Mouse (Mus musculus) midbrain, embryonic 16.5 days (tissue): ENCODE data around the gene Gfy. TPM values are rescaled to one million over a fixed set of nuclear protein-coding genes. Genes with fewer than 3 reads are reported as not detected.

Experiments
- ATAC-seq: fragments of 200-750 bp; cut with Nextera tagmentation; 2 replicates; pipeline ENCODE4 v1.8.0; 2017; ENCODE audit warnings: moderate TSS enrichment
- H3K27ac ChIP-seq: fragments of 300-500 bp; sonication (generic); 2 replicates; pipeline ENCODE4 v1.5.1; 2014; ENCODE audit warnings: mild to moderate bottlenecking, low read length, mixed read lengths
- H3K27me3 ChIP-seq: fragments of 300-500 bp; sonication (generic); 2 replicates; pipeline ENCODE4 v1.6.1; 2014; ENCODE audit warnings: low read depth, low read length, mixed read lengths; ENCODE audit not compliant: control insufficient read depth, insufficient read depth
- H3K36me3 ChIP-seq: fragments of 300-500 bp; sonication (generic); 2 replicates; pipeline ENCODE4 v1.6.1; 2014; ENCODE audit warnings: mild to moderate bottlenecking, low read length, moderate library complexity, mixed read lengths; ENCODE audit not compliant: control insufficient read depth, insufficient read depth
- H3K4me1 ChIP-seq: fragments of 300-500 bp; sonication (generic); 2 replicates; pipeline ENCODE4 v1.6.1; 2014; ENCODE audit warnings: mild to moderate bottlenecking, low read length, mixed read lengths; ENCODE audit not compliant: control insufficient read depth, insufficient read depth
- H3K4me2 ChIP-seq: fragments of 300-500 bp; sonication (generic); 2 replicates; pipeline ENCODE4 v1.6.1; 2014; ENCODE audit warnings: mild to moderate bottlenecking, low read length, mixed read lengths
- H3K4me3 ChIP-seq: fragments of 300-500 bp; sonication (generic); 2 replicates; pipeline ENCODE4 v1.5.1; 2014; ENCODE audit warnings: low read depth, mild to moderate bottlenecking, low read length, moderate library complexity, mixed read lengths
- H3K9ac ChIP-seq: fragments of 300-500 bp; sonication (generic); 2 replicates; pipeline ENCODE4 v1.6.1; 2014; ENCODE audit warnings: low read depth, low read length, mixed read lengths
- H3K9me3 ChIP-seq: fragments of 300-500 bp; sonication (generic); replicated peaks from 2 replicates; pipeline ENCODE4 v1.6.1; 2014; ENCODE audit warnings: mild to moderate bottlenecking, low read length, mixed read lengths; ENCODE audit not compliant: control insufficient read depth, poor library complexity, severe bottlenecking
- WGBS: fragments of 180-500 bp; shearing (Covaris S2); extraction: QIAGEN DNeasy Blood & Tissue Kit; methylation state at CpG from one replicate; pipeline ENCODE4 v1.1.7; 2014; 5-methylcytosine and 5-hydroxymethylcytosine counted together
- polyA plus RNA-seq: library from polyadenylated mRNA; unstranded; fragments of >200 nt; fragmentation: Nextera tagmentation; extraction: Ambion mirVana; gene quantifications from 2 replicates; pipeline ENCODE4 v1.2.1, GENCODE M21; 2015

Gene Gfy
- polyA plus RNA-seq, 1 experiment from 2014 or later = not detected

DNA sequence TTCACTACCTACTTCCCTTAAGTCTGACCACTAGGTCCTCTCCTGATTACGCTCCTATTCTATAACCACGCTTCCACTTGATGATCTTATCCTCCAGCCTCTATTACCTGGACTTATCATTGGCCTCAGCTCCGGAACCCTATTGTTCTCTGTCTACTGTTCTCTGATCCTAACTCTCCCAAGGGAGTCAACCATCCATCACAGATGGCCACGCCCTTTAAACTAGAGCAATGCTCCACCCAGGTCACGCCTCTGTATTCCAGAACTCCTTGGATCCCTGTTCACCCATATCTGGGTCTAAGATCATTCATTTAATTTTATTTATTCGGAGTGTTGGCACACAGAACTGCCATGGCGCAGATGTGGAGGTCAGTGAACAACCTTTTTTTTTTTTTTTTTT lies 33.0 kb upstream of the Gfy start:
- Histone ChIP-seq H3K4me3 (no peak overlapping the region), H3K4me2 (no peak overlapping the region), H3K27me3 (peaks cover 21% of the 10 kb centered on the region), H3K27ac (no peak overlapping the region), H3K36me3 (no peaks in the 10 kb centered on the region), H3K4me1 (peaks cover 14% of the 10 kb centered on the region), H3K9me3 (no peaks in the 10 kb centered on the region), H3K9ac (no peak overlapping the region)
- no peak for ATAC-seq
- WGBS = 76% methylated on average over 7 of the region's 7 CpGs

DNA sequence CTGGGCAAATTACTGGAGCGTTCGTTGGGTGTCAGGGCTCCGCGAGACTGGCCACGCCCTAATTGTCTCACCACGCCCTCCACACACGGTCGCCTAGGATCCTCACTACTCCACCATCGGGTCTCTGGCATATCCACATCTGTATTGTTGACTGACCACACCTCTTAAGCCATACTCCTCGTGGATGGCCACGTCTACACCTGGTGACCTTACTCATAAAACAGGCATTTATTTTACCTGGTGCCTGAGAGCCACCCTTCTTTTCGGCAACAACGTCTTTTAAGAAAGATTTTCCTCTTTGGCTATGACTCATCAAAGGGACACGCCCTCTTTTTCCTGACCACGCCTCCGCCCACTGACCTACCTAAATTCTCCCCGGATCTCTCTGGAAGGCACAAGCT lies 32.5 kb upstream of the Gfy start, which contains the start of gene Dkkl1:
Dkkl1 (minus strand) TSS at position 297 of the 401 bp plus-strand sequence.
- no peaks in the 10 kb centered on the region for H3K36me3 ChIP-seq
- peak within 1 kb of the TSS; percentile 32 for H3K4me2 ChIP-seq
- no peak within 1 kb of the TSS for H3K27ac ChIP-seq
- H3K27me3 ChIP-seq = peaks cover 21% of the 10 kb centered on the region
- ATAC-seq = no peak
- peaks cover 14% of the 10 kb centered on the region for H3K4me1 ChIP-seq
- peak within 1 kb of the TSS; percentile 20 for H3K4me3 ChIP-seq
- H3K9me3 ChIP-seq = no peaks in the 10 kb centered on the region
- 6% methylated on average over 17 of the region's 17 CpGs for WGBS
- H3K9ac ChIP-seq = no peak within 1 kb of the TSS

DNA sequence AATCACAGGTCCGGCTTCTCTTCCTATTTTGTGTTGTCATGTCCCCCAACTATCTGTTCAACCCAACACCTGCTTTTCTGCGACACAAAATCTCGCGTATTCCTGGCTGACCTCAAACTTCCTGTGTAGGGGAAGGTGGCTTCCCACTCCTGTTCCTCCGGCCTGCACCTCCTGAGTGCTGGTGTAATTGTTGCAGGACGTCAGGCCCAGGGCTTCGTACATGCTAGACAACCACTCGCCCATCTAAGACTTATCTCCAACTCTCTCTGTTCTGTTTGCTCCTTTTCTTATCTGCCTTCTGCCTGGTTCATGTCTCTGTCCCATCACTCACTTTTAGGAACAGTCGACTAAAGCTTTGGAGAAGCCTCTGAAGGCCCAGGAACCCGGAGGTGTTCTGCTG lies 31.7 kb upstream of the Gfy start:
- Histone ChIP-seq H3K4me1 (peaks cover 6% of the 10 kb centered on the region), H3K4me3 (no peak overlapping the region), H3K27me3 (peaks cover 21% of the 10 kb centered on the region), H3K9me3 (no peaks in the 10 kb centered on the region), H3K27ac (no peak overlapping the region), H3K36me3 (no peaks in the 10 kb centered on the region), H3K9ac (no peak overlapping the region), H3K4me2 (no peak overlapping the region; the same call in 1 of the 2 replicates)
- ATAC-seq = no peak
- 83% methylated on average over 10 of the region's 10 CpGs for WGBS

DNA sequence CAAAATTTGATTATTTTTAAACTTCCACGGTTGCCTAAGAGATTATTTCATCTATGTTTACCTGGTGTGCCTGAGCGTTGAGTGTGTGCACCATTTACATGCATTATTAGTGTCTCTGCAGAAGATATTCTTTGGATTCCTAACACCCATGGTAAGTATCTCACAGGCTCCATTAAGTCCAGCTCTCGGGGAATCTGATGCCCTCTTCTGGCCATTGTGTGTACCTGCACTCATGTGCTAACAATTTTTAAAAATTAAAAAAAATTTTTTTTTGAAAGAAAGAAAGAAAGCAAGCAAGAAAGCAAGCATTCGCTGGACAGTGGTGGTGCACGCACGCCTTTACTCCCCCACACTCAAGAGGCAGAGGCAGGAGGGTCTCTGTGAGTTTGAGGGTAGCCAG lies 28.9 kb upstream of the Gfy start:
- Histone ChIP-seq H3K4me2 (no peak overlapping the region), H3K36me3 (no peaks in the 10 kb centered on the region), H3K27ac (no peak overlapping the region), H3K4me3 (no peak overlapping the region), H3K9me3 (no peaks in the 10 kb centered on the region), H3K4me1 (no peaks in the 10 kb centered on the region), H3K9ac (no peak overlapping the region), H3K27me3 (peaks cover 21% of the 10 kb centered on the region)
- WGBS = 82% methylated on average over 6 of the region's 6 CpGs
- no peak for ATAC-seq

DNA sequence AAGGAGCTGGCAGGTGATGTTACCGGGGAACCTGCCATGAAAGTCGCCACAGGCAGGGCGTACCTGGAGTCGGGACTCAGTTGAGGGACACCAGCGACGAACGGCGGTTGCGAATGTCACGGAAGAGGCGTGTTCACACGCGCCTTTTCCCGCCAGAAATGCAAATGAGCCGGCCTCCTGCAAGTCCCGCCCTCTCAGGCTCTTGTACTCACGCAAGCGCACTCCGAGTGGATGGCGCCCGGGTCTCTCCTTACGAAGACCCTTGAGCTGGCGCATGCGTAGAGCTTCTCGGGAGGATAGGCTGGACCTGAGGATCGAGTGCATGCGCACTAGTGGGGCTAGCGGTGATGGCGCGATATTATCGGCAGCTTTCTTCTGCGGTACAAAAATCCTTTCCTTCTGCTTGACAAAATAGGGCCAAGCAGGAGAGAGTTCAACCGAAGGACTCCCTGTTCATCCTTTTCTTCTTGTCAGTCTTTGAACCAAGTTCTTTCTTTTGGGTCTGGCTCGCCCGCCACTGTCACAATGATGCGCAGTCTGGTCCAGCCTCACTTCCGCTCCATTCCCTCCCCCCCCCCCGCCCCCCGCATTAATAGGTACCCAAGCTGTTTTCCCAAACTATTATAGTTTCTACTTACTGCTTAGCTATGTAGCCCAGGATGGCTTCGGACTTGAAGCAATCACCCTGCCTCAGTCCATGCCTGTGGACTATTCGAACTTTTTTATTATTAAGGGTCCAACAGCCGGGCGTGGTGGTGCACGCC lies 25.2 kb upstream of the Gfy start, which contains the start of gene Ccdc155:
Ccdc155 (minus strand) TSS at position 513 of the 764 bp plus-strand sequence.
- no peaks in the 10 kb centered on the region for H3K9me3 ChIP-seq
- H3K36me3 ChIP-seq = no peaks in the 10 kb centered on the region
- peak; percentile 97 for ATAC-seq
- no peaks in the 10 kb centered on the region for H3K4me1 ChIP-seq
- peak within 1 kb of the TSS; percentile 39 for H3K9ac ChIP-seq
- 9% methylated on average over 44 of the region's 44 CpGs for WGBS
- peak within 1 kb of the TSS; percentile 68 for H3K27ac ChIP-seq
- H3K4me2 ChIP-seq = peak within 1 kb of the TSS; percentile 76
- no peaks in the 10 kb centered on the region for H3K27me3 ChIP-seq
- H3K4me3 ChIP-seq = peak within 1 kb of the TSS; percentile 41

DNA sequence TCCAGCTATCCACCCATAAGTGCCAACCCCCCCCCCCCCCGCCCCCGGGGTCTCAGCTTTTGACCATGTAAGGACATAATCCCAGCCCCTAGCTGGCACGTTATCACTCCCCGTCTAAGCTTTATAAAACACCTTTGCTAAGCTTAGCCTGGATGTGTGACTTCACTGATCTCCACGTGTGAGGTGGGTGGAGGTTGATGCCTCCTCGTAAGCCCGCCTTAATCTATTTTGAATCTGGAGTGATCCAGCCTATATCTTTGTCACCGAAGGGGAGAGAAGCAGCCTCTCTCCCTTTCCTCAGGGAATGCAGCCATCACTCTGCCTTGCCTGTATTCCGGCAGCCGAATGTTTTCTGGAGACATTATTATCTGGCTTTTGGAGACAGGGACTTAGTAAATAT lies 23.3 kb upstream of the Gfy start:
- no peak for ATAC-seq
- H3K36me3 ChIP-seq = no peaks in the 10 kb centered on the region
- WGBS = 62% methylated on average over 9 of the region's 10 CpGs

DNA sequence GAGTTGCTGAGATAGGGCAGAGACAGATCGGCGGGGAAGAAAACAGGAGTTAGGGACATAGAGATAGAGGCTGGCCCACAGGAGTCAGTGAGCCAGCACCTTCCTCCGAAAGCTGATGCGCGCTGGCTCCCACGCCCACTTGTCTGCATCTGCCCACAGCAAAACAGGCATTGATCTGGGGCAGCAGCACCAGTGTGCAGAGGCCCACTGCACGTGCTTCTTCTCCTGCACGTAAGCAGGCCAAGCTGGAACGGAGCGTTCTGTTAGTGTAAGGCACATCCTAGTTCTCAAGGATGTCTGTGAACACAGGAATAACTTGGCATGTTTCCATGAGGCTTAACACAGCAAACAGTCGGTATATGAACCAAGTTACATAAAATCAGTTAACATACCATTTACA lies 19.6 kb upstream of the Gfy start:
- Histone ChIP-seq H3K27me3 (no peaks in the 10 kb centered on the region), H3K36me3 (no peaks in the 10 kb centered on the region), H3K27ac (no peak overlapping the region), H3K4me2 (no peak overlapping the region), H3K9ac (no peak overlapping the region), H3K4me1 (peaks cover 2% of the 10 kb centered on the region; the same call in 1 of the 2 replicates), H3K4me3 (no peak overlapping the region), H3K9me3 (no peaks in the 10 kb centered on the region)
- 83% methylated on average over 11 of the region's 11 CpGs for WGBS
- no peak for ATAC-seq

More for the DNA sequence above, 23.3 kb upstream of the Gfy start:
- no peaks in the 10 kb centered on the region for H3K27me3 ChIP-seq
- H3K9ac ChIP-seq = no peak overlapping the region
- no peaks in the 10 kb centered on the region for H3K9me3 ChIP-seq
- H3K4me1 ChIP-seq = peaks cover 2% of the 10 kb centered on the region; the same call in 1 of the 2 replicates
- H3K4me2 ChIP-seq = no peak overlapping the region
- H3K4me3 ChIP-seq = no peak overlapping the region
- no peak overlapping the region for H3K27ac ChIP-seq

DNA sequence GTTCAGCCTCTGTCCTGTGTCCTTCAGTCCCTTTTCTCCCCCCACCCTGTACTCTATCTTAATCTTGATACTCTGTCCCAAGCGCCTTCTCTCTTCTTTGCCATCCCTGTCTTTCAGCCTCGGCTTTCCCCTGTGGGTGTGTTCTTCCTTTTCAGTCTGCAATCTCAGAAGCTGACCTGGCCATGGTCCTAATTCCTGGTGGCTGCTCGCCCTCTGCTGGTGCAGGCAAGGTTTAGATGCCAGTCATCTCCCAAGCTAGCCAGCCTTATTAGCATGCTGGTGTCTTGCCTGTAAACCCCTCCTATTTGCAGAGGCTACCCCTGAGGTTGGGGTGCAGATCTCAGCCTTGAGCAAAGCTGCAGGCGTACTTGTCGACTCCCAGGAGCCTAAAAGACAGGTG lies 19.1 kb upstream of the Gfy start:
- peak; percentile 57 for ATAC-seq

DNA sequence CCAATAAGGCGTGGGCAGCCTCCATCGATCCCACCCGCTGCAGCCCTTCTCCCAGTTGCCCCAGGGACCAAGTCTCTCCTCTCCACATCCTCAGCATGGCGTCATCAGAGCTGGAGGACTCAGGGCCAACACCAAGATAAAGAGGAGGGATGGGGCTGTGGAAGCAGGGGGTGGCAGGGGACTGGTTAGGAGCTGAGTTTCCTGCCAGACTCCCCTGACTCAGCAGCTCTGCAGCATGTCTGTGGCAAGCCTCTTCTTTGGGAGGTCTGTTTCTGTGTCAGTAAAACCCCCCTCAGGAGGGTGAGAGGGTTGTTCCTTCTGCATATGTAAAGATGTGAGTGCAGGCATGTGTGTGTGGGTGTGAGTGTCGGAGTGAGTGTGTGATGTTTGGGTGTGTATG lies 17.6 kb upstream of the Gfy start:
- 69% methylated on average over 5 of the region's 5 CpGs for WGBS
- H3K4me2 ChIP-seq = no peak overlapping the region
- H3K27ac ChIP-seq = no peak overlapping the region
- no peak overlapping the region for H3K4me3 ChIP-seq
- peaks cover 2% of the 10 kb centered on the region; the same call in 1 of the 2 replicates for H3K4me1 ChIP-seq
- no peaks in the 10 kb centered on the region for H3K36me3 ChIP-seq
- no peak overlapping the region for H3K9ac ChIP-seq
- no peaks in the 10 kb centered on the region for H3K9me3 ChIP-seq
- no peak for ATAC-seq
- H3K27me3 ChIP-seq = no peaks in the 10 kb centered on the region

More for the DNA sequence above, 19.1 kb upstream of the Gfy start:
- no peak overlapping the region for H3K4me3 ChIP-seq
- H3K36me3 ChIP-seq = no peaks in the 10 kb centered on the region
- H3K27me3 ChIP-seq = no peaks in the 10 kb centered on the region
- peaks cover 2% of the 10 kb centered on the region; the same call in 1 of the 2 replicates for H3K4me1 ChIP-seq
- no peak overlapping the region for H3K4me2 ChIP-seq
- no peak overlapping the region for H3K27ac ChIP-seq
- peak overlapping the region; percentile 37 for H3K9ac ChIP-seq
- no peaks in the 10 kb centered on the region for H3K9me3 ChIP-seq
- WGBS = 10% methylated on average over 5 of the region's 5 CpGs
